Mouse (Mus musculus) monocyte, adult 2 months (primary cell): ENCODE results near the gene Ripor2.
"Not testable (repeated sequence)": the region's sequence is repeated elsewhere in the genome, so short reads cannot be mapped to it uniquely, and the experiment has no call there.

Experiments
- DNase-seq, 2 experiments: peaks; one replicate each; pipeline ENCODE4 v3.0.0; 2022; ENCODE audit warnings: low spot score in 2 of 2, low read depth in 1 of 2

The Ripor2 gene

DNA sequence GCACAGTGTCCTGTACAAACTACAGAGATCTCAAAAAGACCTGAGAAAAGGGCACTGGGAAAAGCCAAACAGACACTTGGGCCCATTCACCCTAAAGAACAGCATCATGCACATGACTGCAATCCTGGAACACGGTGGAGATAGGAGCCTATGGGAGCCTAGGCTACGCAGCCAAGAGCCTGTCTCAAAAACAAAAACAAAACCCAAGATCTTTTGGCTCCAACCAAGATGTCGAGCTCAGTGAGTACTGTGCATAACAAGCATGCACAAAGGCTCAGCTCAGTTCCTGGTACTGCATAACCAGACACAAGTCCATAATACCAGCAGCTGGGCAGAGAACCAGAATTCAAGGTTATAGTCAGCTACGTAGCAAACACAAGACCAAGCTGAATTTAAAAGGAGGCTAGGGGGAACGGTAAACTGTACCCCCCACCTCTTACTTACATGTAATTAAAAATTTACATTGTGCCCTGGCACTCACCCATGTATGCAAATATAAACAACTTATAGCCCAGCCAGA lies 178.4 kb downstream of the Ripor2 start:
- DNase-seq: no peak

DNA sequence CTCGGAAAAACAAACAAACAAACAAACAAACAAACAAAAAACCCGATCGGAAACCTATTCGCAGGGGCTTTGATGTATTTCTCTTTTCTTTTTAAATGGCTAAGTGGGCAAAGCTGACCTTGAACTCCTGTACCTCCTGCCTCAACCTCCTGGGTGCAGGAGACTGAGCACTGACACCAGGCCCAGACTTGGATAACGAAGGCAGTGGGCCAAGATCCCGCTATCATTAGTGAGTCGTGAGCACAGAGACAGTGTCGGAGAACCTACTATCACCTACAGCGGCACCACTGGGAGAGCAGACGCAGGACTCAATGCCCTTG lies 179.1 kb downstream of the Ripor2 start:
- DNase-seq: no peak

DNA sequence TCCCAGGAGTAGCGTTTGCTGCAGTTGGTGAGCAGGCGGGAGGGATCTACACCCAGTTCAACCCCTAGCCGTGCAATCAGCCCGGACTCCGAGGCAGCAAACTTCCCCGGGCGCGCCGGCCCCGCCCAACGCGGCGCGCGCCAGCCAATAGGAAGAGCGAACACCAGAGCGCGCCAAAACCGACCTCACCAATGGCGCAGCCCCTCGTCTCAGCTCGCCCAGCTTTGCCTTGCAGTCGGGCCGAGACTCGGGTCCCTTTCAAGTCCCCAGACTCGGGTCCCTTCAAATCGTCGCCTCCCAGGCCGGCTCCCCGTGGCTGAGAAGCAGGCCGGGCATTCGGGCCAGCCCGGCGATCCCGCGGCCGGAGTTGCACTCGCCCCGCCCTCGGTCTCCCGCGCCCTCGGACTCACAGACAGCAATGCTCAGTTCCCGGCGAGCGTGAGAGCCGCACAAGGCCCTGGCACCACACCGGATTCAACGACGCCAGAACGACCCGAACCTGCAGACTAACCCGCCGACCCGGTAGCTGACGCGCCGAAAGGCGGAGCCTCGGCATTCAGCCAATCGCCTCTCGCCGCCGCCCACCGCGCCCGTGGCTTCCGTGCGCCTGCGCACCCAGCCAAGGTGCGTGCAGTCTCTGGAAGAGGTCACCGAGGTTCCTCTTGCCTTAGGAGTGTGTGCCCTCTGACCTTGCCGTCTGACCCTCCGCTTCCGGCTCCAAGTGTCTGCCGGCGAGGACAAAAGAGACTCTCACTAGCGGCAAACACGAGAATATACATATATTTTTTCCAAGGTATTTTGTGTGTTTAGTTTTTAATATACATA lies 179.6 kb downstream of the Ripor2 start, which contains the start of gene Gmnn:
Gene Gmnn, minus strand, starts transcription at position 521 of the 825 bp plus-strand sequence.
- DNase-seq: peak; percentile 58 to 76

DNA sequence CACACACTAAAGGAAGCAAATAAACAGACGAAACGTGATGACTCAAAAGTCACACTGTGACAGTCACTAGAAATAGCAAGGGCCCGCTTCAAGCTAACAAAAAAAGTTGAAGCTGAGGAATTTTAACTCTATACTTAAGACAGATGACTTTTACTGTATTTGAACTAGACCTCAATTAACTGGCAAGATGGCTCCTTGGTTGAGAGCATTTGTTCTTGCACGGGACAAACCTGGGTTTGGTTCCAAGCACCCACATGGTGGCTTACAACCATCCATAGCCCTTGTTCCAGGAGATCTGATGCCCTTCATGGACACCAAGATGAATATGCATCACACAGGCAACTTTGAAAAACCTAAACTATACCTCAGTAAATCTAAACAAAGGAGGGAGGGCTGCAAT lies 180.3 kb downstream of the Ripor2 start:
- DNase-seq: no peak

DNA sequence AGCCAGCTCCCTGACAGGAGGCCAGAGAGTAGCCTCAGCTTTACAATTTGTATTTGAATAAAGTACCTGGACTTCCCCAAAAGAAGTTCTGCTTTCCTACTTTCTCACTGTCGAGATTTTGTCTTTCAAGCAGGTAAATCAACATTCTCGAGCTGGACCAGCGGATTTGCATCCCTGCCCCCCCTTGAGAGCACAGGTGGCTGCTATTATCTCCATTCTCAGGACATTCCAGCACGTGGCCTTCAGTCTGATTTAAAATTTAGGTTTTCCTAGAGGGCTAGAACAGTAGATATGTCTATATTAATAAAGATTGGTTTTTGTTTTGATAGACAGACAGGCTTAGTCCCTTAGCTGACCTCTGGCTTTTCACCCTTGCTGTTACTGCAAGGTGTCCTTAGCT lies 185.8 kb downstream of the Ripor2 start:
- not testable (repeated sequence) for DNase-seq

DNA sequence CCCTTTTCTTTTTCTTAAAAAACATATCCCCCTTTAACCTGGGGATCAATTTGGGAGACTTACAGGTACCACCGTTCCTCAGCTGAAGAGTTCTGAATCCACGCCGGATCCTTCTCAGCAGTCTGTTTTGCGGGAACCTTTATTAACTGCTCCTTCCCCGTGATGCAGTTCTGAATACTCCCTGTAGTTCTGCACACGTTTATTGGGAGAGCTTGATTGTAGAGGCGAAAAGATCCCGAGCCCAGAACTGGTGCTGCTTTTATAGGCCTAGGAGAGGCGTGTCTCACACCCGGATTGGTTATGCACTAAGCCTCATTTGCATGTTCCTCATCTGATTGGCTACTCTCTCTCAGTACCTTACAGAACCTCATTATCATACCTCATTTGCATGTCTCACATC lies 189.5 kb downstream of the Ripor2 start:
- not testable (repeated sequence) for DNase-seq

DNA sequence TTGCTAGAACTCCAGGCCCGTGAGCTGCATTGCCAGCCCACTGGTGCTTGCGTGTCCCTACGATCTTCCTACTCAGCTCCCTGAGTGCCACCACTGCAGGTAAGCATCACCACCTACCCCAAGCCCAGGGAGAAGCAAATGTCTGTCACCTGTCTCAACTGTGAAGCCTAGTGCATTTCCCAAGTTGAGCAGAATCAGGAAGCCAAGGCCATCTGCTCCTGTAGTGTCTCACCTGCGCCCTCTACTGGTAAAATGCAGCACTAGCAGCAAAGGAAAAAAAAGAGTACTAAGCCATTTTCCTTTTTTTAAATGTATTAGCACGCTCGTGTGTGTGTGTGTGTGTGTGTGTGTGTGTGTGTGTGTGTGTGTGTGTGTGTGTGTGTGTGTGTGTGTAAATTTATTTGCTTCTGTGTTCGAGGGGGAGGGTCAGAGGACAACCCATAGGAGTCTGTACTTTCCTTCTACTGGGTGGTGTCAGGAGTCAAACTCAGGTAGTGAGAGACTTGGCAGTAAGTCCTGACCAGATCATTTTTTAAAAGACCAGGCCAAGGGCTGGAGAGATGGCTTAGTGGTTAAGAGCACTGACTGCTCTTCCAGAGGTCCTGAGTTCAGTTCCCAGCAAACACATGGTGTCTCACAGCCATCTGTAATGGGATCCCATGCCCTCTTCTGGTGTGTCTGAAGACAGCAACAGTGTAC lies 194.3 kb downstream of the Ripor2 start:
- peak; percentile 32 to 49 for DNase-seq

DNA sequence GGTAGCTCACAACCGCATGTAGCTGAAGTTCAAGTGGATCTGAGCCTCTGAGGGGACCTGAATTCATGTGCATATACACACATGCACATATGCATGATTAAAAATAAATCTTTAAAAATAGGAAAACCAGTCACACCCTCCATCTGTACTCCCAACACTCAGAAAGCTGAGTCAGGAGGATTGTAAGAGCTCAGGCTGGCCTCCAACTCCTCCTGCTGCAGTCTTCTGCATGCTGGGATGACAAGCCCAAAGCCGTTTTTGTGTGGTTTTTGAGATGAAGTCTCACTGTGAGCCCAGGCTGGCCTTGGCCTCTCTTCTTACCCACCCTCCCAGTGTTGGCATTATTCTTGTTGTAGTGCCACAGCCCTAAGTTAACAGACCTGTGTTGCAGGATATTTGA lies 196.0 kb downstream of the Ripor2 start:
- no peak for DNase-seq

DNA sequence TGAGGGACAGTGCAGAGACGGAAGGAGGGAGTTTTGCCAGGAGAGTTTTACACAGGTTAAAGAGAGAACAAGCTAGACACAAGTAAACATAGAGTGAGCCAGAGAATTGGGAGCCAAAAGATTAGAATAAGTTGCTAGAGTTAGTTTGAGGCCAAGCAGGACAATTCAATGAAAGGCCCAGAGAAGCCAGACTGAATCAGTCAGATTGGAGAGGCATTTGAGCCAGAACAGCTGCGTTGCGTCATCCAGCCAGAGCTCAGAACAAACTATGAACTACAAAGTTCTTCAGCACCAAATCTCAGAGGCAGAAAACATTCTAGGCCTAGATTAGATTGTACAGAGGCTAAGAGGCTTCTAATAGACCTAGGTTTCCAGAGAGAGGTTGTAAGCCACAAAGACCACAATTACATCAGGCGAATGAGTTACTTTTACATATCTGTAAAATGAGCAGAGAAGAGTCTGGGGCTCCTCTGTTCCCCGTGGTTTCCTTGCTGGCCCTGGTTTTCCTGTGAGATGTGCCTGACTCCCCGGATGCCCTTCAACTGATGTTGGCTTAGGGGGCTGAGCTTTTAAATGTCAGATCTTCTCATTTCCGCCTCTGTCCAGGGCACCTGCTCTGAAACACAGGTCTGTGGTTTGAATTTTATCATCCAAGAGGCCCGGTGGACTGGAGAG lies 196.9 kb downstream of the Ripor2 start:
- DNase-seq: no peak

DNA sequence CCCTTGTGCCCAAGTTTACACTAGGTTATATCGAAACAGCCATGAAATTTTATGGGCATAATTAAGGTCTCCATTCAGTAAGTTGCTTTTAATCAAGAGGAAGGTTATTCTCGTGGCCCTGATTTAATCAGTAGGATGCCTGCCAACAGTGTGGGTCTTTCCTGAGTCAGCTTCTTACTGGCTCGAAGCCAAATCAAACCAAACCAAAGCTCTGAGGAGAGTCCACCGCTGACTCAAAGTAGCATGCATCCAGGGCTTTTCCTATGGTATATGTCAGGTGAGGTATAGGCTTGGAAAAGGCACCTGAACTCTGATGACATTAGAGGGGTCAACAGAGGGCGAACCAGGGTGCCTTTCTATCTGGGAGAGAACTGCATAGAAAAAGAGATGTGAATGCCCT lies 199.9 kb downstream of the Ripor2 start:
- no peak for DNase-seq
